Mouse (Mus musculus): ENCODE measurements around the gene Tpst1. TPM values are rescaled to one million over a fixed set of nuclear protein-coding genes. Genes with fewer than 3 reads are reported as not detected.

Gene Tpst1
- polyA plus RNA-seq, 1 experiment from 2014 or later, result 72.5 TPM

GRCm38 (mm10) chr5:130184193-130184856 is 111.2 kb downstream of the Tpst1 start:
- H3K27ac ChIP-seq, result 0 out of 2 replicates have a peak overlapping the region, but pooled peaks have one; percentile 33
- ATAC-seq (replicated peaks; ENCODE audit: low FRiP score), result no peak
- H3K4me3 ChIP-seq (replicated peaks), result no peak overlapping the region
- H3K9ac ChIP-seq, result no peak overlapping the region
- no peak overlapping the region for H3K4me2 ChIP-seq
- H3K36me3 ChIP-seq, result peaks cover 19% of the 10 kb centered on the region
- no peaks in the 10 kb centered on the region for H3K9me3 ChIP-seq (replicated peaks)
- H3K4me1 ChIP-seq, result peaks cover 5% of the 10 kb centered on the region; the same call in 1 of the 2 replicates
- WGBS, result 82% methylated on average over 9 of the region's 9 CpGs
- no peaks in the 10 kb centered on the region for H3K27me3 ChIP-seq

GRCm38 (mm10) chr5:130185312-130185711 is 112.2 kb downstream of the Tpst1 start:
- no peak overlapping the region for H3K4me3 ChIP-seq (replicated peaks)
- no peak for ATAC-seq (replicated peaks; ENCODE audit: low FRiP score)
- H3K9me3 ChIP-seq (replicated peaks), result no peaks in the 10 kb centered on the region
- H3K4me2 ChIP-seq, result no peak overlapping the region
- peaks cover 29% of the 10 kb centered on the region for H3K36me3 ChIP-seq
- H3K27ac ChIP-seq, result no peak overlapping the region
- H3K9ac ChIP-seq, result no peak overlapping the region
- H3K4me1 ChIP-seq, result peaks cover 5% of the 10 kb centered on the region; the same call in 1 of the 2 replicates
- H3K27me3 ChIP-seq, result no peaks in the 10 kb centered on the region
- WGBS, result 81% methylated on average over 6 of the region's 6 CpGs

Other genes starting within 250 kb of the Tpst1 start
- gene Sumf2, start 226.3 kb upstream of the Tpst1 start, polyA plus RNA-seq (2015; fragmentation: Nextera tagmentation; extraction: Ambion mirVana), result 55.9 and 61.2 TPM in 2 replicates
- 984 and 1,043 TPM in 2 replicates for gene Chchd2, start 185.9 kb upstream of the Tpst1 start, polyA plus RNA-seq (2015; fragmentation: Nextera tagmentation; extraction: Ambion mirVana)
- gene Zbed5, start 177.6 kb upstream of the Tpst1 start, polyA plus RNA-seq (2015; fragmentation: Nextera tagmentation; extraction: Ambion mirVana), result 6.4 and 7.1 TPM in 2 replicates
- gene Phkg1, start 174.8 kb upstream of the Tpst1 start, polyA plus RNA-seq (2015; fragmentation: Nextera tagmentation; extraction: Ambion mirVana), result 0.27 and 0.31 TPM in 2 replicates
- gene Nupr1l, start 164.8 kb upstream of the Tpst1 start, polyA plus RNA-seq (2015; fragmentation: Nextera tagmentation; extraction: Ambion mirVana), result 3.6 and 4.2 TPM in 2 replicates
- 26.3 and 30.2 TPM in 2 replicates for gene Vkorc1l1, start 131.4 kb upstream of the Tpst1 start, polyA plus RNA-seq (2015; fragmentation: Nextera tagmentation; extraction: Ambion mirVana)
- gene Gusb, start 70.3 kb upstream of the Tpst1 start, polyA plus RNA-seq (2015; fragmentation: Nextera tagmentation; extraction: Ambion mirVana), result 53.7 and 55.2 TPM in 2 replicates
- 49.9 and 50.6 TPM in 2 replicates for gene Asl, start 44.1 kb upstream of the Tpst1 start, polyA plus RNA-seq (2015; fragmentation: Nextera tagmentation; extraction: Ambion mirVana)
- 39.0 and 40.6 TPM in 2 replicates for gene Crcp, start 44.0 kb upstream of the Tpst1 start, polyA plus RNA-seq (2015; fragmentation: Nextera tagmentation; extraction: Ambion mirVana)
- gene Kctd7, start 71.5 kb downstream of the Tpst1 start, polyA plus RNA-seq (2015; fragmentation: Nextera tagmentation; extraction: Ambion mirVana), result 4.7 and 5.0 TPM in 2 replicates
- 30.0 and 32.1 TPM in 2 replicates for gene Rabgef1, start 98.5 kb downstream of the Tpst1 start, polyA plus RNA-seq (2015; fragmentation: Nextera tagmentation; extraction: Ambion mirVana)
- gene Tmem248, start 143.8 kb downstream of the Tpst1 start, polyA plus RNA-seq (2015; fragmentation: Nextera tagmentation; extraction: Ambion mirVana), result 33.6 and 34.6 TPM in 2 replicates
- 73.4 and 75.3 TPM in 2 replicates for gene Sbds, start 182.2 kb downstream of the Tpst1 start, polyA plus RNA-seq (2015; fragmentation: Nextera tagmentation; extraction: Ambion mirVana)
- gene Tyw1, start 182.3 kb downstream of the Tpst1 start, polyA plus RNA-seq (2015; fragmentation: Nextera tagmentation; extraction: Ambion mirVana), result 28.0 TPM in 2 replicates